Comparison of ENCODE assay signal across 9 mouse cellular contexts in genomic region chr11:113176183-113176582, GRCm38 (mm10).
A peak's percentile ranks its signal among the peaks of the same experiment; 100 is the strongest.
DNase-seq lines count a peak whose midpoint lies in the region; TF ChIP-seq lines count a peak whose summit lies in the region.
"Had no signal": no experiment of that assay in that cellular context is flagged by ENCODE, and none has a peak within 500 bp of the region (broad histone marks: within the 10 kb centered on the region; RNA-seq: fewer than 3 reads in every experiment).

No protein-coding gene starts in this region.

- no peaks in the 10 kb centered on the region for H3K27me3 ChIP-seq in small intestine, adult 2 months (ENCODE audit: control insufficient read depth, insufficient read depth, low read length)
- H3K27me3 ChIP-seq: limb, embryonic 12.5 days had no signal

- H3K4me1 ChIP-seq in small intestine, adult 2 months (ENCODE audit: control insufficient read depth, insufficient read depth, insufficient read length, low read length), result no peaks in the 10 kb centered on the region

- TF ChIP-seq POLR2A in small intestine, adult 2 months (IDR thresholded peaks at IDR 0.05; ENCODE audit: low read depth, low read length), result no peak

- TF ChIP-seq CTCF in small intestine, adult 2 months (IDR thresholded peaks at IDR 0.05; ENCODE audit: extremely low read depth, insufficient read length, insufficient replicate concordance, low read depth, low read length), result peak; percentile 53; the same call in 1 of the 2 replicates

- 11% methylated on average over 7 of the region's 7 CpGs for WGBS in small intestine, adult 2 months

- no peak overlapping the region for H3K4me3 ChIP-seq in small intestine, adult 2 months (ENCODE audit: low read depth, low read length)
- H3K4me3 ChIP-seq: erythroblast, embryonic 14.5 days; limb, embryonic 12.5 days had no signal

- DNase-seq in layer of hippocampus, postnatal 10 days (ENCODE audit: low spot score in 2 of 2), result peak; percentile 67 to 76
- no peak for DNase-seq in layer of hippocampus, adult 9-10 months (ENCODE audit: low spot score)
- peak; percentile 56 to 68 for DNase-seq in CD8-positive naive resting alpha-beta T cell, adult 2 months (ENCODE audit: low read depth in 2 of 2, low spot score in 2 of 2)
- peak; percentile 52 for DNase-seq in WW6 (ENCODE audit: low read depth, low spot score)
- peak; percentile 72 for DNase-seq in embryo, embryonic 10.5 days (ENCODE audit: low spot score)
- peak; percentile 52 to 61 for DNase-seq in left cerebral cortex, postnatal 25 days (ENCODE audit: low spot score in 2 of 2)

- no peaks in the 10 kb centered on the region for H3K36me3 ChIP-seq in small intestine, adult 2 months (ENCODE audit: control insufficient read depth, insufficient read depth, low read length)
- H3K36me3 ChIP-seq: limb, embryonic 12.5 days had no signal

- no peak overlapping the region for H3K27ac ChIP-seq in small intestine, adult 2 months (ENCODE audit: insufficient read depth, low read depth, low read length)

- intact Hi-C loops in left cerebral cortex, postnatal 25 days (cut with DNase I), result loop anchor here (5.0 to 10.0 kb wide), 2 partner anchors 436 to 639 kb away; no protein-coding TSS in a partner anchor
